Mouse (Mus musculus): ENCODE data around the gene Fmo5.

DNA sequence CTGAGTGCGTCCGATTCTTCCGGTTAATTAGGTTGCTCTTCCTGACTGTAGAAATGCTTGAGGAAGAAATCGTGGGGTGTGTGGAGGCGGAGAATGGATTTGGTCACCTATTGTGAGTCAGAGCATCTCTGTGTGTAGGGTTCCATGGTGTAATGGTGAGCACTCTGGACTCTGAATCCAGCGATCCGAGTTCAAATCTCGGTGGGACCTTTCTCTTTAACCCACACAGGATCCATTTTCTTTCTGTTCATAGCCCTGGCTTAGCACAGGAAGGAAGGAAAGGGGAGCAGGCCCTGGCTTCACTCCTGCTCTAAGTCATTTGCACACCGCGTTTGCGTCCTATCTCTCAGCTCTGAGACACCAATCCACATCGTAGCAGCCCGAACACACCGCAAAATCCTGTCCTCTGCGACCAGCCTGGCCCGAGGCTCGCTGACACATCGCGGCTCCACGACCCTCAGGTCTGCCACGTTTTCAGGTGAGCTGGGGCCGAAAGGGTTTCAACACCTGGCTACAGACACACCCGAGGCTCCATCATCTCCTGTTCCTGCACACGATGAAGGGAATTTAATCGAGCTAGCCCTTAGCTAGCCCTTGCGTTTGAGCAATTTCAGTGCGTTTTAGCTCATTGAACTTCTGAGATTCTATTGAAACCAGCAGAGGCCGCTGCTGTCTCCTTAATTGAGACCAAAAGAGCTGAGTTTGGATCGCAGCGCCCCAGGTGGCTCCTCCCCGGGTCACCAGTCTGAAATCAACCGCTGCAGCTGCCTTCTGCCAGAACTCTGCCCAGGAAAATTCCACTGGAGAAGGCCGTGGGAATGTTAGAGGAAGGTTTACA is 52.9 kb downstream of the Fmo5 start:
- TF ChIP-seq POLR2A (IDR thresholded peaks at IDR 0.05; ENCODE audit: low read depth, low read length) = no peak
- TF ChIP-seq USF1 (IDR thresholded peaks at IDR 0.05; ENCODE audit: low read depth, low read length) = no peak
- TF ChIP-seq ZKSCAN1 (IDR thresholded peaks at IDR 0.05; ENCODE audit: borderline replicate concordance, low read depth, low read length) = no peak
- TF ChIP-seq MEF2A (IDR thresholded peaks at IDR 0.05; ENCODE audit: borderline replicate concordance, low read depth, low read length) = no peak; the same call in 1 of the 2 replicates
- TF ChIP-seq MYC (IDR thresholded peaks at IDR 0.05; ENCODE audit: low read depth, low read length) = 0 out of 2 replicates have a peak, but pooled peaks have one; percentile 21
- no peak for TF ChIP-seq MXI1 (IDR thresholded peaks at IDR 0.05; ENCODE audit: low read depth, low read length)
- 0 out of 2 replicates have a peak, but pooled peaks have one; percentile 56 for TF ChIP-seq E2F4 (IDR thresholded peaks at IDR 0.05; ENCODE audit: insufficient replicate concordance, low read depth, low read length)
- peak; percentile 25 to 99; a peak in 2 of 4 replicates for TF ChIP-seq CTCF (conservative IDR thresholded peaks at IDR 0.05 in 1 of 2, IDR thresholded peaks at IDR 0.05 in 1 of 2; ENCODE audit: low read depth in 2 of 2, low read length in 2 of 2)
